Mouse (Mus musculus): ENCODE data around the gene Pakap.

GRCm38 (mm10) chr4:57652185-57652904, 84.4 kb downstream of the Pakap start:
- TF ChIP-seq GATA1 (IDR thresholded peaks at IDR 0.05; ENCODE audit: low read length), result no peak
- no peak for TF ChIP-seq TAL1 (IDR thresholded peaks at IDR 0.05; ENCODE audit: low read length)

All from erythroblast, embryonic 14.5 days (primary cell).